Mouse (Mus musculus): ENCODE measurements around the gene Hist1h2bb. TPM values are rescaled to one million over a fixed set of nuclear protein-coding genes. Genes with fewer than 3 reads are reported as not detected.
"Not testable (repeated sequence)": the region's sequence is repeated elsewhere in the genome, so short reads cannot be mapped to it uniquely, and the experiment has no call there.

Hist1h2bb gene
- 0.37 and 0.48 TPM in 2 replicates for polyA plus RNA-seq (2015; fragmentation: Nextera tagmentation; extraction: Ambion mirVana)

DNA sequence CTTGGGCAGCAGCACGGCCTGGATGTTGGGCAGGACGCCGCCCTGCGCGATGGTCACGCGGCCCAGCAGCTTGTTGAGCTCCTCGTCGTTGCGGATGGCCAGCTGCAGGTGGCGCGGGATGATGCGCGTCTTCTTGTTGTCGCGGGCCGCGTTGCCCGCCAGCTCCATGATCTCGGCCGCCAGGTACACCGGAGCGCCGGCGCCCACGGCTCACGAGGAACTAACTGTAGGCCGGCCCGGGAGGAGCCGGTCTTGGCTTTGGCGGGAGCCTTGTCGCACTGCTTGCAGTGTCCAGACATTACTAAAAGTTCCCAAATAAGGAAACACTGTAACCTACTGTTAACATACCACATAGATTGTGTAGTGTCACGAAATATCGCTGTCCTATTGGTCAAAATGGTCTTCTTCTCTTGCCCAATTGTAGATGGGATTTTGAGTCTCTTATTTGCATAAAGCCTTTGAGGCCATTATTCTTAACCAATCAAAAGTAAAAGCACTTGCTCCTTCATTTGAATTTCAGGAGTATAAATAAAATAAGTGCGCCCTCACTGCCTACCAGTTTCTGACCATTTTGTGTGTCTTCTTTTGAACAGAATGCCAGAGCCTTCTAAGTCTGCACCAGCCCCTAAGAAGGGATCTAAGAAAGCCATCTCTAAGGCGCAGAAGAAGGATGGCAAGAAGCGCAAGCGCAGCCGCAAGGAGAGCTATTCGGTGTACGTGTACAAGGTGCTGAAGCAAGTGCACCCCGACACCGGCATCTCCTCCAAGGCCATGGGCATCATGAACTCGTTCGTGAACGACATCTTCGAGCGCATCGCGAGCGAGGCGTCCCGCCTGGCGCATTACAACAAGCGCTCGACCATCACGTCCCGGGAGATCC lies at the start of gene Hist1h2bb:
Gene Hist1h2bb (plus strand): TSS at position 534 of the 880 bp plus-strand sequence.
- not testable (repeated sequence) for H3K4me1 ChIP-seq (replicated peaks; ENCODE audit: control insufficient read depth, insufficient read depth, low read length); H3K9me3 ChIP-seq (ENCODE audit: control insufficient read depth); H3K36me3 ChIP-seq (ENCODE audit: control insufficient read depth, insufficient read depth); H3K27me3 ChIP-seq (replicated peaks; ENCODE audit: control insufficient read depth, insufficient read depth, low read length)
- peak within 1 kb of the TSS; percentile 94 for H3K27ac ChIP-seq (ENCODE audit: low read depth, low read length)
- peak within 1 kb of the TSS; percentile 52 for H3K9ac ChIP-seq (ENCODE audit: low read depth, low read length)
- H3K4me3 ChIP-seq (ENCODE audit: low read depth, low read length), result peak within 1 kb of the TSS; percentile 36
- TF ChIP-seq CTCF (IDR thresholded peaks at IDR 0.05; ENCODE audit: low read depth), result peak; percentile 38
- ATAC-seq, result peak; percentile 87
- under 1% methylated on average over 37 of the region's 58 CpGs for WGBS
- H3K4me2 ChIP-seq (replicated peaks; ENCODE audit: low read depth), result peak within 1 kb of the TSS; percentile 68

- Histone ChIP-seq H3K27me3 (replicated peaks; ENCODE audit: control insufficient read depth, insufficient read depth, low read length) (no peaks in the 10 kb centered on the region), H3K27ac (ENCODE audit: low read depth, low read length) (peak overlapping the region; percentile 24), H3K9ac (ENCODE audit: low read depth, low read length) (peak overlapping the region; percentile 37), H3K4me2 (replicated peaks; ENCODE audit: low read depth) (peak overlapping the region; percentile 60), H3K4me3 (ENCODE audit: low read depth, low read length) (peak overlapping the region; percentile 29), H3K4me1 (replicated peaks; ENCODE audit: control insufficient read depth, insufficient read depth, low read length) (no peaks in the 10 kb centered on the region), H3K9me3 (ENCODE audit: control insufficient read depth) (no peaks in the 10 kb centered on the region), H3K36me3 (ENCODE audit: control insufficient read depth, insufficient read depth) (no peaks in the 10 kb centered on the region)
- under 1% methylated on average over 22 of the region's 32 CpGs for WGBS
- peak; percentile 71 for ATAC-seq
- peak; percentile 88 for TF ChIP-seq CTCF (IDR thresholded peaks at IDR 0.05; ENCODE audit: low read depth)
Observed at GRCm38 (mm10) chr13:23697491-23698299, 48.8 kb upstream of the Hist1h2bb start.

GRCm38 (mm10) chr13:23698300-23698693 lies 48.2 kb upstream of the Hist1h2bb start, which contains the start of gene Hist1h4c:
Hist1h4c (minus strand) TSS chr13:23698454.
- H3K36me3 ChIP-seq (ENCODE audit: control insufficient read depth, insufficient read depth), result no peaks in the 10 kb centered on the region
- ATAC-seq, result peak; percentile 91

GRCm38 (mm10) chr13:23698996-23699395 lies 47.5 kb upstream of the Hist1h2bb start:
- H3K27me3 ChIP-seq (replicated peaks; ENCODE audit: control insufficient read depth, insufficient read depth, low read length), result no peaks in the 10 kb centered on the region
- 68% methylated on average over 6 of the region's 6 CpGs for whole genome bisulfite sequencing
- H3K9ac ChIP-seq (ENCODE audit: low read depth, low read length), result no peak overlapping the region
- no peak overlapping the region for H3K4me3 ChIP-seq (ENCODE audit: low read depth, low read length)
- H3K9me3 ChIP-seq (ENCODE audit: control insufficient read depth), result no peaks in the 10 kb centered on the region
- H3K4me1 ChIP-seq (replicated peaks; ENCODE audit: control insufficient read depth, insufficient read depth, low read length), result no peaks in the 10 kb centered on the region
- ATAC-seq, result no peak
- H3K4me2 ChIP-seq (replicated peaks; ENCODE audit: low read depth), result no peak overlapping the region
- H3K27ac ChIP-seq (ENCODE audit: low read depth, low read length), result peak overlapping the region; percentile 16; the same call in 1 of the 2 replicates
- TF ChIP-seq CTCF (IDR thresholded peaks at IDR 0.05; ENCODE audit: low read depth), result no peak
- H3K36me3 ChIP-seq (ENCODE audit: control insufficient read depth, insufficient read depth), result no peaks in the 10 kb centered on the region

More at GRCm38 (mm10) chr13:23698300-23698693, 48.2 kb upstream of the Hist1h2bb start, which contains the start of gene Hist1h4c:
- Histone ChIP-seq H3K9ac (ENCODE audit: low read depth, low read length) (peak within 1 kb of the TSS; percentile 37), H3K9me3 (ENCODE audit: control insufficient read depth) (no peaks in the 10 kb centered on the region), H3K27ac (ENCODE audit: low read depth, low read length) (peak within 1 kb of the TSS; percentile 24), H3K4me2 (replicated peaks; ENCODE audit: low read depth) (peak within 1 kb of the TSS; percentile 60), H3K27me3 (replicated peaks; ENCODE audit: control insufficient read depth, insufficient read depth, low read length) (no peaks in the 10 kb centered on the region), H3K4me1 (replicated peaks; ENCODE audit: control insufficient read depth, insufficient read depth, low read length) (no peaks in the 10 kb centered on the region), H3K4me3 (ENCODE audit: low read depth, low read length) (peak within 1 kb of the TSS; percentile 29)
- peak; percentile 40 for TF ChIP-seq CTCF (IDR thresholded peaks at IDR 0.05; ENCODE audit: low read depth)
- under 1% methylated on average over 20 of the region's 22 CpGs for WGBS

- Histone ChIP-seq H3K4me1 (replicated peaks; ENCODE audit: control insufficient read depth, insufficient read depth, low read length) (no peaks in the 10 kb centered on the region), H3K4me3 (ENCODE audit: low read depth, low read length) (no peak overlapping the region), H3K27me3 (replicated peaks; ENCODE audit: control insufficient read depth, insufficient read depth, low read length) (no peaks in the 10 kb centered on the region), H3K27ac (ENCODE audit: low read depth, low read length) (no peak overlapping the region), H3K4me2 (replicated peaks; ENCODE audit: low read depth) (no peak overlapping the region), H3K36me3 (ENCODE audit: control insufficient read depth, insufficient read depth) (no peaks in the 10 kb centered on the region), H3K9me3 (ENCODE audit: control insufficient read depth) (no peaks in the 10 kb centered on the region), H3K9ac (ENCODE audit: low read depth, low read length) (no peak overlapping the region)
- no peak for ATAC-seq
- TF ChIP-seq CTCF (IDR thresholded peaks at IDR 0.05; ENCODE audit: low read depth), result peak; percentile 30
- WGBS, result 69% methylated on average over 3 of the region's 3 CpGs
Observed at GRCm38 (mm10) chr13:23699767-23700166, 46.8 kb upstream of the Hist1h2bb start.

Measured in intestine, postnatal 0 days (tissue).